Mouse (Mus musculus) heart, postnatal 10 days (tissue): Measurements from ENCODE around the gene Cadm2. TPM values are rescaled to one million over a fixed set of nuclear protein-coding genes. Genes with fewer than 3 reads are reported as not detected.

Experiments
- DNase-seq, 2 experiments: peaks; one replicate each; pipeline ENCODE4 v3.0.0; 2021
- intact Hi-C: fragments of 180-260 bp; cut with DNase I; formaldehyde crosslinking; loops from one replicate; pipeline ENCODE4 v1.15.1; 2025
- total RNA-seq, 2 experiments: library from RNA; stranded (reverse); gene quantifications; 2 replicates each; pipeline ENCODE4 v1.2.3; 2021

Gene Cadm2
- total RNA-seq, 2 experiments from 2014 or later, result 0.22 to 0.37 TPM

GRCm38 (mm10) chr16:66769545-66769944 is 851.2 kb downstream of the Cadm2 start:
- no peak for DNase-seq
- intact Hi-C loops, result no loop called here

GRCm38 (mm10) chr16:66768684-66769389 is 851.9 kb downstream of the Cadm2 start:
- intact Hi-C loops, result no loop called here
- peak in 1 of 2 experiments; percentile 0 for DNase-seq

- intact Hi-C loops, result no loop called here
- no peak for DNase-seq
These were observed 858.9 kb downstream of the Cadm2 start for GRCm38 (mm10) chr16:66761546-66762473.

- no peak for DNase-seq
- intact Hi-C loops, result no loop called here
These were observed 872.2 kb downstream of the Cadm2 start for GRCm38 (mm10) chr16:66748533-66748932.

- no peak for DNase-seq
- intact Hi-C loops, result no loop called here
These were observed 889.5 kb downstream of the Cadm2 start for GRCm38 (mm10) chr16:66731212-66731611.

- intact Hi-C loops, result no loop called here
- no peak for DNase-seq
These were observed 914.2 kb downstream of the Cadm2 start for GRCm38 (mm10) chr16:66706476-66706875.

- no peak for DNase-seq
- intact Hi-C loops, result no loop called here
These were observed 925.9 kb downstream of the Cadm2 start for GRCm38 (mm10) chr16:66694783-66695182.

- DNase-seq, result no peak
- intact Hi-C loops, result no loop called here
These were observed 943.5 kb downstream of the Cadm2 start for GRCm38 (mm10) chr16:66677241-66677640.

- no peak for DNase-seq
- intact Hi-C loops, result no loop called here
These were observed 969.7 kb downstream of the Cadm2 start for GRCm38 (mm10) chr16:66651013-66651362.

- DNase-seq, result no peak
- intact Hi-C loops, result no loop called here
These were observed 970.2 kb downstream of the Cadm2 start for GRCm38 (mm10) chr16:66650348-66651012.

- DNase-seq, result no peak
- intact Hi-C loops, result no loop called here
These were observed 972.9 kb downstream of the Cadm2 start for GRCm38 (mm10) chr16:66647798-66648197.

- DNase-seq, result no peak
- intact Hi-C loops, result no loop called here
These were observed 977.1 kb downstream of the Cadm2 start for GRCm38 (mm10) chr16:66643606-66644005.

- DNase-seq, result no peak
- intact Hi-C loops, result no loop called here
These were observed 993.2 kb downstream of the Cadm2 start for GRCm38 (mm10) chr16:66627527-66627926.

- intact Hi-C loops, result no loop called here
- DNase-seq, result no peak
These were observed 998.3 kb downstream of the Cadm2 start for GRCm38 (mm10) chr16:66622423-66622822.

GRCm38 (mm10) chr16:66612624-66613023 is 1008.1 kb downstream of the Cadm2 start:
- no peak for DNase-seq
- intact Hi-C loops, result no loop called here
